Mouse (Mus musculus) limb, embryonic 14.5 days (tissue): ENCODE measurements around the gene Golt1b. TPM values are rescaled to one million over a fixed set of nuclear protein-coding genes. Genes with fewer than 3 reads are reported as not detected.
"Not testable (repeated sequence)": the region's sequence is repeated elsewhere in the genome, so short reads cannot be mapped to it uniquely, and the experiment has no call there.

Experiments used
- ATAC-seq: fragments of 200-750 bp; cut with Nextera tagmentation; 2 replicates; pipeline ENCODE4 v1.8.0; 2017; ENCODE audit warnings: low read depth, moderate number of reproducible peaks, moderate TSS enrichment; ENCODE audit not compliant: low FRiP score
- DNase-seq: peaks from one replicate; pipeline ENCODE4 v3.0.0-alpha.2; 2015; ENCODE audit warnings: low spot score
- H3K27ac ChIP-seq: fragments of 300-500 bp; sonication (generic); replicated peaks from 2 replicates; pipeline ENCODE4 v1.5.1; 2014; ENCODE audit warnings: low read depth, mild to moderate bottlenecking, low read length, moderate library complexity, mixed read lengths
- H3K27me3 ChIP-seq: fragments of 300-500 bp; sonication (generic); 2 replicates; pipeline ENCODE4 v1.6.1; 2014; ENCODE audit warnings: low read length, mixed read lengths; ENCODE audit not compliant: control insufficient read depth, insufficient read depth
- H3K36me3 ChIP-seq: fragments of 300-500 bp; sonication (generic); 2 replicates; pipeline ENCODE4 v1.6.1; 2014; ENCODE audit warnings: mild to moderate bottlenecking, low read length, moderate library complexity, mixed read lengths; ENCODE audit not compliant: control insufficient read depth, insufficient read depth
- H3K4me1 ChIP-seq: fragments of 300-500 bp; sonication (generic); 2 replicates; pipeline ENCODE4 v1.6.1; 2014; ENCODE audit warnings: antibody characterized with exemption, low read length, mixed read lengths; ENCODE audit not compliant: control insufficient read depth, insufficient read depth
- H3K4me2 ChIP-seq: fragments of 300-500 bp; sonication (generic); replicated peaks from 2 replicates; pipeline ENCODE4 v1.6.1; 2014; ENCODE audit warnings: low read depth, mild to moderate bottlenecking, low read length, moderate library complexity; ENCODE audit not compliant: severe bottlenecking
- H3K4me3 ChIP-seq: fragments of 300-500 bp; sonication (generic); replicated peaks from 2 replicates; pipeline ENCODE4 v1.5.1; 2014; ENCODE audit warnings: low read length
- H3K9ac ChIP-seq: fragments of 300-500 bp; sonication (generic); 2 replicates; pipeline ENCODE4 v1.6.1; 2014; ENCODE audit warnings: mild to moderate bottlenecking, low read depth, low read length, moderate library complexity; ENCODE audit not compliant: severe bottlenecking
- H3K9me3 ChIP-seq: fragments of 300-500 bp; sonication (generic); 2 replicates; pipeline ENCODE4 v1.6.1; 2016; ENCODE audit warnings: low read length; ENCODE audit not compliant: control insufficient read depth
- POLR2A ChIP-seq: fragments of 200-500 bp; IDR thresholded peaks from 2 replicates; pipeline ENCODE4 v1.8.0; 2012; ENCODE audit warnings: inconsistent platforms, mild to moderate bottlenecking, moderate library complexity, borderline replicate concordance; ENCODE audit not compliant: insufficient read depth, insufficient read length; ENCODE audit errors: extremely low read depth
- WGBS: fragments of 180-500 bp; shearing (Covaris S2); extraction: QIAGEN DNeasy Blood & Tissue Kit; methylation state at CpG from one replicate; pipeline ENCODE4 v1.1.7; 2014; 5-methylcytosine and 5-hydroxymethylcytosine counted together
- polyA plus RNA-seq, 2 experiments: library from polyadenylated mRNA; depleted of rRNA in 1 of 2; stranded (reverse) in 1 of 2; unstranded in 1 of 2; fragments of >200 nt; fragmentation: Nextera tagmentation in 1 of 2; extraction: Ambion mirVana in 1 of 2; gene quantifications; 2 replicates each; pipeline versions ENCODE4 v1.2.1 to v1.2.3; 2012 to 2014

Gene Golt1b
- polyA plus RNA-seq, 2 experiments: 39.3 to 142 TPM

DNA sequence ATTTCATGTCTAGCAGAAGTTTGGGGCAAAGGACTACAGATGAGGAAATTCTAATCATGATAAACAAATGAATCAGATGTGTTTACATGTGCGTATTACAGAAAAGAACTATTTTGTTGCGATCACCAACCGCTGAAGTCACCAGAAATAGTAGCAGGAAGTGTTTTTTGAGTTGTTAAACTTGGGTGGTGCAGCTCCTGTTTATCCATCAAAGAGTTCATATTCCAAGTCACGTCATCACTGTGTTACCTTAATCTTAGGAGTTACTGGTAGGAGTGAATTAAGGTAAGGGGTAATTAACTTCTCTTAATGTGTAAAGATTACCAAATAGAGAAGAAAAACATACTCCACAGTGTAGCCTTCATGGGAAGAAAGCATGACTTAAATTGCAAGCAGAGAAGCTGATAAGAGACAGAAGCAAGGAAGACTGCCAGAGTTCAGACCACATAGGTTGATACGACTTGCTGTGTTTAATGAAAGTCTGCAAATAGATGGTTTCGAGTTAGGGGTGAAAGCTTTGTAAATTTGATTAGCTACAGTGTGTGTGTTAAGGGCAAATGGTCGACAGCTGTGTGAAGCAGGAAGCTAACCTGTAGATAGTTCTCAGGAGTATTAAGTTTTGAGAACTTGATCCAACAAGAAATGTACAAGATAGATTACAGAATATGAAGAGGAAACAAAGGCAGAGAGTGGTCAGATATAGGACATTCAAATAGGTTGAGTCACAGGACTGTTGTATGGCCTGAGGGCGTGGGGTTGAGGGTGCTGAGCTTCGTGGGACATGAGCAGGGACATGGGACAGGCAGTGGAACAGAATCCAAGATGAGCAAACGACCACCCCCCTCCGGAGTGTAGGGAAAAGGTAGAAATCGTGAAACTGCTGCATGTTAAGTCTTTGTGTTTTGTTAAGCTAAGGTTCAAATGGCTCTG, 40.6 kb upstream of the Golt1b start:
- 44% methylated on average over 12 of the region's 12 CpGs for WGBS
- Histone ChIP-seq H3K9ac (peak overlapping the region; percentile 58), H3K27ac (no peak overlapping the region), H3K36me3 (peaks cover 18% of the 10 kb centered on the region), H3K4me1 (0 out of 2 replicates have a peak, but pooled peaks cover 7% of the 10 kb centered on the region), H3K9me3 (no peaks in the 10 kb centered on the region), H3K4me2 (peak overlapping the region; percentile 42), H3K4me3 (peak overlapping the region; percentile 67), H3K27me3 (no peaks in the 10 kb centered on the region)
- no peak for ATAC-seq
- no peak for DNase-seq
- no peak for TF ChIP-seq POLR2A

DNA sequence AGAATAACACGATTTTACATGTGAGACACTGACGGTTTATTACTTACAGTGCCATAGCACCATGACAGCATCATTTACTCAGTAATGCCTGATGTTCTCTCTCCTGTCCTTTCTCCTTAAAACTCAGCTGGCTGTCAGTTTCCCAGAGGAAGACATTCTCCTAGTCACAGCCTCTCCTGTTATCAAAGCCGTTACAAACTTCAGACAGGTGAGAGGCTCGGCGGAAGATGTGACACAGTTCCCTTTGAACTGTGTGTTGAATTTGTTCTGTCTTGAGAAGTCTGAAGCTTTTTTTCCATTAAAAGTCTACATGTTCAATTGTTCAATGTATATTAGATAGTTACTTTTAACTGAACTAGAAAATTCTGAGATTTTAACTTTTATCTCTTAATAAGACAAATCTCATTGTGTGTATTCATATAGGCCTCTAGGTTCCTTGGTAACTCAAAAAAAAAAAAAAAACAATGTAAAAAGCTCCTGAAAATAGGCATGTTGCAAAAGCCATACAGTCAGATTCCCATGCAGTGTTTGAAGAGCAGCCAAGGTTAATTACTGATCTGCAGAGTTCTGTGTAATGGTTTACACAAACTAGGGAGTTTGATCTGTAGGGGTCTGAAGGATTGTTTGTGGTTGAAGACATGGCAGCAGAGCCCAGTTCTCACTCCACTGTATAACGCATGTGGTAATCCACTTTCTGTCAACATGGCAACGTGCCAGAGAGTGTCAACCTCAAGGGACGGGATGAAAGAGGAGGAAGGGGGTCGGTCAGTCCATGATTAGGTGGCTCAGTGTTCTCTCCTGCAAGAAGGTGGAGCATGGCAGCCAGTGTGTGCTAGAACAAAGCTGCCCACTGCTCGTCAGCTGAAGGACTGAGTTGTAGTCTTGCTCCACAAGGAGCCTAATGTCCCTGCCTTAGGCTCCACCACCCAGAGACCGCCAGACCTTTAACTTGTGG, 39.3 kb upstream of the Golt1b start:
- Histone ChIP-seq H3K27me3 (no peaks in the 10 kb centered on the region), H3K4me2 (no peak overlapping the region), H3K36me3 (peaks cover 23% of the 10 kb centered on the region), H3K9ac (no peak overlapping the region), H3K27ac (no peak overlapping the region), H3K4me3 (no peak overlapping the region), H3K9me3 (no peaks in the 10 kb centered on the region), H3K4me1 (0 out of 2 replicates have a peak, but pooled peaks cover 7% of the 10 kb centered on the region)
- no peak for TF ChIP-seq POLR2A
- WGBS: 83% methylated on average over 11 of the region's 11 CpGs
- no peak for DNase-seq
- no peak for ATAC-seq

GRCm38 (mm10) chr6:142352099-142352498, 34.9 kb upstream of the Golt1b start:
- H3K4me3 ChIP-seq, H3K27me3 ChIP-seq, ATAC-seq, H3K4me1 ChIP-seq, DNase-seq, H3K9me3 ChIP-seq, H3K4me2 ChIP-seq, H3K27ac ChIP-seq, H3K9ac ChIP-seq: not testable (repeated sequence)
- WGBS: 89% methylated on average over 3 of the region's 3 CpGs
- peaks cover 33% of the 10 kb centered on the region for H3K36me3 ChIP-seq

- TF ChIP-seq POLR2A: no peak
- DNase-seq (no peak), ATAC-seq (no peak)
- Histone ChIP-seq H3K4me3 (no peak overlapping the region), H3K27me3 (no peaks in the 10 kb centered on the region), H3K27ac (no peak overlapping the region), H3K4me2 (no peak overlapping the region), H3K9ac (no peak overlapping the region), H3K9me3 (no peaks in the 10 kb centered on the region), H3K4me1 (no peaks in the 10 kb centered on the region), H3K36me3 (peaks cover 46% of the 10 kb centered on the region)
- 59% methylated on average over 7 of the region's 7 CpGs for WGBS
These were observed 29.9 kb upstream of the Golt1b start for GRCm38 (mm10) chr6:142357106-142357505.

DNA sequence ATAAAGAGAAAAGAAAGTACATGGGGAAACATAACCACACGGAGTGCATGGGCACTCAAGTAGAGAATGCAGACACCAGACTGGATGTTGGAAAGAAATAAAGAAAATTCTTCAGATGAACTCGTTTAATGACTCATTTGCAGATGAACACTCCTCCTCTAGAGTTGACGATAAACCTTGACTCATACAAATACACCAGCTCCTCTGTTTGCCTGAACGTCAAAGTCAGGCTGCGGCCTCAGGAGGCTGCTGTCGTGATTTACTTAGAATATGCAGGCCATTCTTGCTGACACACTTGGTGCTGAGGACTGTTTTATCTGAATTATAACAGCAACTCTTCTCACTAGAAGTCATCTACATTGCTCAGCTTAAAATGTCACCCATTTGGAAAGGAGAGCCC, 25.0 kb upstream of the Golt1b start:
- TF ChIP-seq POLR2A: no peak
- no peak for ATAC-seq

More for the DNA sequence above, 25.0 kb upstream of the Golt1b start:
- H3K4me1 ChIP-seq: no peaks in the 10 kb centered on the region
- H3K9ac ChIP-seq: no peak overlapping the region
- H3K27me3 ChIP-seq: no peaks in the 10 kb centered on the region
- H3K4me2 ChIP-seq: no peak overlapping the region
- H3K36me3 ChIP-seq: peaks cover 69% of the 10 kb centered on the region
- H3K27ac ChIP-seq: no peak overlapping the region
- WGBS: 93% methylated on average over 6 of the region's 6 CpGs
- no peaks in the 10 kb centered on the region for H3K9me3 ChIP-seq
- H3K4me3 ChIP-seq: no peak overlapping the region
- no peak for DNase-seq
